Mouse (Mus musculus) hindbrain, embryonic 16.5 days (tissue): ENCODE data around the gene Sept11. TPM values are rescaled to one million over a fixed set of nuclear protein-coding genes. Genes with fewer than 3 reads are reported as not detected.

Source experiments
- polyA plus RNA-seq: library from polyadenylated mRNA; unstranded; fragments of >200 nt; fragmentation: Nextera tagmentation; extraction: Ambion mirVana; gene quantifications from 2 replicates; pipeline ENCODE4 v1.2.1, GENCODE M21; 2015

The Sept11 gene
- polyA plus RNA-seq, 1 experiment from 2014 or later: 125 TPM

Other genes starting within 250 kb of the Sept11 start
- 0.07 TPM in 1 of 2 replicates, not detected in the other for gene Sowahb, start 48.4 kb upstream of the Sept11 start, polyA plus RNA-seq
- 118 and 125 TPM in 2 replicates for gene Ccni, start 113.1 kb downstream of the Sept11 start, polyA plus RNA-seq
- 0.95 and 1.3 TPM in 2 replicates for gene 2010109A12Rik, start 113.1 kb downstream of the Sept11 start, polyA plus RNA-seq
- gene Ccng2, start 173.8 kb downstream of the Sept11 start, polyA plus RNA-seq: 63.3 and 66.6 TPM in 2 replicates